Mouse (Mus musculus): ENCODE results near the gene Stab2. TPM values are rescaled to one million over a fixed set of nuclear protein-coding genes. Genes with fewer than 3 reads are reported as not detected.

Stab2 gene
- polyA plus RNA-seq, 1 experiment from 2014 or later = 6.3 TPM

GRCm38 (mm10) chr10:86794196-86794595 lies 213.6 kb downstream of the Stab2 start:
- no peak overlapping the region for H3K27ac ChIP-seq (ENCODE audit: low read length)
- H3K4me1 ChIP-seq (ENCODE audit: control insufficient read depth, insufficient read depth, low read length) = peaks cover 17% of the 10 kb centered on the region
- no peak overlapping the region for H3K4me3 ChIP-seq (replicated peaks; ENCODE audit: low read length)
- no peak overlapping the region for H3K4me2 ChIP-seq (ENCODE audit: low read depth, low read length)
- 82% methylated on average over 4 of the region's 4 CpGs for WGBS
- no peak for ATAC-seq (ENCODE audit: insufficient read depth, low FRiP score)
- H3K9ac ChIP-seq (ENCODE audit: low read length) = no peak overlapping the region
- H3K9me3 ChIP-seq (replicated peaks; ENCODE audit: control insufficient read depth, low read length) = no peaks in the 10 kb centered on the region
- no peaks in the 10 kb centered on the region for H3K27me3 ChIP-seq (ENCODE audit: control insufficient read depth, insufficient read depth, low read length)
- H3K36me3 ChIP-seq (ENCODE audit: control insufficient read depth, insufficient read depth, low read length) = no peaks in the 10 kb centered on the region

GRCm38 (mm10) chr10:86793509-86793951 lies 214.3 kb downstream of the Stab2 start:
- no peaks in the 10 kb centered on the region for H3K36me3 ChIP-seq (ENCODE audit: control insufficient read depth, insufficient read depth, low read length)
- no peak overlapping the region for H3K4me3 ChIP-seq (replicated peaks; ENCODE audit: low read length)
- WGBS = 51% methylated on average over 2 of the region's 2 CpGs
- H3K9me3 ChIP-seq (replicated peaks; ENCODE audit: control insufficient read depth, low read length) = no peaks in the 10 kb centered on the region
- H3K9ac ChIP-seq (ENCODE audit: low read length) = no peak overlapping the region
- no peaks in the 10 kb centered on the region for H3K27me3 ChIP-seq (ENCODE audit: control insufficient read depth, insufficient read depth, low read length)
- H3K4me1 ChIP-seq (ENCODE audit: control insufficient read depth, insufficient read depth, low read length) = peaks cover 17% of the 10 kb centered on the region
- no peak overlapping the region for H3K4me2 ChIP-seq (ENCODE audit: low read depth, low read length)
- no peak overlapping the region for H3K27ac ChIP-seq (ENCODE audit: low read length)
- no peak for ATAC-seq (ENCODE audit: insufficient read depth, low FRiP score)

GRCm38 (mm10) chr10:86791507-86792184 lies 216.2 kb downstream of the Stab2 start:
- no peak overlapping the region for H3K4me2 ChIP-seq (ENCODE audit: low read depth, low read length)
- no peak overlapping the region for H3K27ac ChIP-seq (ENCODE audit: low read length)
- H3K9ac ChIP-seq (ENCODE audit: low read length) = no peak overlapping the region
- 50% methylated on average over 7 of the region's 7 CpGs for WGBS
- H3K4me1 ChIP-seq (ENCODE audit: control insufficient read depth, insufficient read depth, low read length) = peaks cover 17% of the 10 kb centered on the region
- H3K9me3 ChIP-seq (replicated peaks; ENCODE audit: control insufficient read depth, low read length) = no peaks in the 10 kb centered on the region
- no peak overlapping the region for H3K4me3 ChIP-seq (replicated peaks; ENCODE audit: low read length)
- no peaks in the 10 kb centered on the region for H3K27me3 ChIP-seq (ENCODE audit: control insufficient read depth, insufficient read depth, low read length)
- H3K36me3 ChIP-seq (ENCODE audit: control insufficient read depth, insufficient read depth, low read length) = no peaks in the 10 kb centered on the region
- 0 out of 2 replicates have a peak, but pooled peaks have one; percentile 19 for ATAC-seq (ENCODE audit: insufficient read depth, low FRiP score)

Other genes with a start within 250 kb of the Stab2 start
- not detected in 2 replicates for gene Gm49358, start 244.1 kb downstream of the Stab2 start, polyA plus RNA-seq (2015; fragmentation: Nextera tagmentation; extraction: Ambion mirVana)
- gene Nt5dc3, start 229.0 kb downstream of the Stab2 start, polyA plus RNA-seq (2015; fragmentation: Nextera tagmentation; extraction: Ambion mirVana) = 1.5 and 1.8 TPM in 2 replicates
- not detected in 2 replicates for gene 1700113H08Rik, start 50.0 kb upstream of the Stab2 start, polyA plus RNA-seq (2015; fragmentation: Nextera tagmentation; extraction: Ambion mirVana)

Measured in stomach, embryonic 16.5 days (tissue).